Mouse (Mus musculus) adipocyte (in vitro differentiated cells): ENCODE results near the gene Car6.
A peak's percentile ranks its signal among the peaks of the same experiment; 100 is the strongest.

Experiments
- DNase-seq: peaks from one replicate; pipeline ENCODE4 v3.0.0-alpha.2; 2016; ENCODE audit warnings: low spot score

Gene Car6

DNA sequence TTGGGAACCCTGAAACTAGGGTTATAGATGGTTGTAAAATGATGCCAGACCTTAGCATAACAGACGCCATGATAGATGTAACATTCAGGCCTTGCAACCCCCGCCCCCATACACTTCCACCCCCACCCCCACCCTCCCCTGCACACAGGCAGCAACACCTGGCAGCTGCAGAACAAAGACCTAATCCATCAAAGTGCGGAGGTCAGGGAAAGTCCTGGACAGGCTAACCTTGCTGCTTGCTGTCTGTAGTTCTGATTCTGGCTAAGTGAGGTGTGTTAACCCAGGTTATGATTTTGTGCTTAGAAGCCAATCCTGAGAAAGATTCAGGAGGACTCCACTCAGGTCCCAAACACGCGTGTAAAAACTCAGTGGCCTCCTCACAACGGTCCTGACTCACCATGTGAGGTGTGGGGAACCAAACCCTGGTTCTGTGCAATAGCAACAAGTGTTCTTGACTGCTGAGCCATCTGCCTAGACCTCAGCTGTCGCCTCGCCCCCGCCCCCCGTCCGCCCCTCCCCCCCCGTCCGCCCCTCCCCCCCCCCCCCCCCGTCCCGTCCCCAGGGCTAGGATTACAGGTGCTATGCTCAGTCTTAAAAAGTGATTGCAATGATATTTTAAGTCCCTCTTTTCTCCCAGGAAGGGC is 28.7 kb upstream of the Car6 start:
- no peak for DNase-seq

DNA sequence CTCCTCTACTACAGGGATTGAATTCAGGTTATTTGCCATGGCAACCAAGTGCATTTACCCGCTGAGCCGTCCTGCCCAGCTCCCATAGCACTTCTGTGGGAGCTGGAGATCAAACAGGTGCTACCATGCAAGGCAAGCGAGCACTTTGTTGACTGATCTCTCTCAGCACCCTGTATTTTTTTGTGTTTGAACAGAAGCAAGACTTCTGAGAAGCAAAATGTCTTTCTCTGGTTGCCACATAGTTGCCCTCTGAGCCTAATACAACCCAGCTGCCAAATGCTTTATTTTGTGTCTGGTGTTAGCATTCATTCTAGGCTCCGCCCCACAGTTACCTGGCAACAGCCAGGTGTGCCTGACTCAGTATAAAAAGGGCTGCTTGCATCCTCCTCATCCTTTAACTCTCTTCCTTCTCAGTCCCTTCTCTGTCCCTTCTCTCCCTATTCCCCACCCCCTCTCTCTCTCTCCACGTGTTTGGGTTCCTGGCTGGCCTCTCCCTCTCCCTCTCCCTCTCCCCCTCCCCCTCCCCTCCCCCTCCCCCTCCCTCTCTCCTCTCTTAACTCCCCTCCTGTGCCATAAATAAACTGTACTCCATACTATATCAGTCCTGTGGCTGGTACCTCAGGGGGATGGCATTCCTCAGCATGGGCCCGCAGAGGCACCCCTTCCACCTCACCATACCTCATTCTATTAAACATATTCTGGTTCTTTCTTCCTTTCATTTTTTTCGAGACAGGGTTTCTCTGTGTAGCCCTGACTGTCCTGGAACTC is 27.6 kb upstream of the Car6 start:
- no peak for DNase-seq

DNA sequence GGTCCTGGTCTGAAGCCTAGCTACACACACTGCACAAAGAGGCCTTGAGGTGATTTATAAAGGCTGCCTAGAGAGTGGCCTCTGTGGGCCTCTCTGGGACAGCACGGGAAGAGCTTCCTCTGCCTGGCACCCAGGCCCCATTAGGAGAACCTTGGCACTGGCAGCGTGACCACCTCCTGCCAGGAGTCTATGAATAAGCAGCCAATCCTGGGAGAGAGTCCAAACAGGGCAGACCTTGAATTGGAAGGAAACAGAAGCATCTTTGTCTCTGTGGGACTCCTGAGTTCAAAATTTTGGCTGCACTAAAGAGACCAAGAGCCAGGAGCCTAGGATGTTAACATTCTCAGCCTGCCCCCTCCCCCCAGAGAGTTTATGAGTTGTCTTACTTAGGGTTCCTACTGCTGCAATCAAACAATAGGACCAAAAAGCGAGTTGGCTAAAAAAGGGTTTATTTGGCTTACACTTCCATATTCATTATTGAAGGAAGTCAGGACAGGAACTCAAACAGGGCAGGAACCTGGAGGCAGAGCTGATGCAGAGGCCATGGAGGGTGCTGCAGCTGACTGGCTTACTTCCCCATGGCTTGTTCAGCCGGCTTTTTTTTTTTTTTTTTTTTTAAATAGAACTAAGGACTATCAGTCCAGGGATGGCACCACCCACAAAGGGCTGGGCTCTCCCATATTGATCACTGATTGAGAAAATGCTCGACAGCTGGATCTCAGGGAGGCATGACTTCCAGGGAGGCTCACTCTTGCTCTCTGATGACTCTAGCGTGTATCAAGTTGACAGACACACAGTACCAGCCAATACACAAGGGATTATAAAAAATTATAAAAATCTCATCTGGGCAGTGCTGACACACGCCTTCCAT is 25.9 kb upstream of the Car6 start:
- peak; percentile 64 for DNase-seq

DNA sequence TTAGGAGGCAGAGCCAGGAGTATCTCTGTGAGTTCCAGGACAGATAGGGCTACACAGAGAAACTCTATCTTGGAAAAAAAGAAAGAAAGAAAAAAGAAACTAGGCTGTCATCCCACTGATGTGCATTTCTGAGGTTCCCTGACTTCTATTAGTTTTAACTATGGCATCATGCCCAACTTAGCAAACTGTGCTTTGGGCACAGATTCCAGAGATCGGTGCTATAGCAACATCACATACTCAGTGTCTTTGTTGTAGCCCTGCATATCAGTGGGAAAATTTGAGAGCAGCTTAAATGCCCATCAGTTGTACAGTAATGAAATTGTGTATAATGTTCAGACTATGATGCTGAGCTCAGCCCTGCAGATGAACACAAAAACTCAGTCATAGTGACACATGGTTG is 24.6 kb upstream of the Car6 start:
- DNase-seq: no peak

DNA sequence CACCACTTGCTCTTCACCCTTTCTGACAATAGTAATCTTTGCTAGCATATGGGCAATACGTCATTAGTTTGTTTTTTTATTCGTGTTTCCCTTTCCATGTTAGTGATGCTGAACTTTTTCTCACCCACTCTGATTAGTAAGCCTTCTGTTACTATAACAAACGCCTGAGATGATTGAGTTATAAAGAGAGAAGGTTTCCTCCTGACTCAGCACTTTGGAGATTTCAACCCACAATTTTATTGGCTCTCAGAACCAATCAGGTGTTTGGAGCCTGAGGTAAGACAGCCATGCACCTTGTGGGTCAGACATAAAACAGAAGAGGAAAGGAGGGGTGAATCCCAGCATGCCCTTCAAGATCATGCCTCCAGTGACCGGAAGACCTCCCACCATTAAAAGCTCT is 22.7 kb upstream of the Car6 start:
- no peak for DNase-seq

DNA sequence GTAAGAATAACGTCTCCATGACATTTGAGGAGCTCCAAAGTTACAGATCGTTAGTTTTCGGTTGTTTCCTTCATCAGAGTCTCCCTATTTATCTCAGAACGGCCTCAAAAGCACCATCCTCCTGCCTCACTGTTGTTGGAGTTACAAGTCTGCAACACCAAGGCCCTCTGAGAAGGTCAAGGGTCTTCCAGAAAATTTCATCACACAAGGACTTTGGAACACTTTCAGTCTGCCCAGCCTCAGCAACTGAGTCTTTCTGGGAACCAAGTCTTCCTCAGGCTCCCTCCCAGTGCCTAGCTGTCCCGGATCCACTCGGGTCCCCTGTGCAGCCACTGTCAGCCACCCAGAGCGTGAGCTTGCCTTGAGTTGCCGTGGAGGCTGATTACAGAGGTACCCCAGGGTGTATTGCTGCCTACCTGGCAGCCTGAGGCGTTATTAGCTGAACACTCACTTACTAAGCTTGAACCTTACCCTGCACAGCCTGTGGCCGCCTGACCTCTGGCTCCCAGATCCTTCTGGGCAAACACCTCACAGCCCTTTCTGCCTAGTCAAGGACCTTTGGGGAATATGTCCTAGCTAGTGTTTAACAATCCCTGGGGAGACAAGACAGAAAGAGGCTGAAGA is 20.0 kb upstream of the Car6 start:
- peak; percentile 20 for DNase-seq

DNA sequence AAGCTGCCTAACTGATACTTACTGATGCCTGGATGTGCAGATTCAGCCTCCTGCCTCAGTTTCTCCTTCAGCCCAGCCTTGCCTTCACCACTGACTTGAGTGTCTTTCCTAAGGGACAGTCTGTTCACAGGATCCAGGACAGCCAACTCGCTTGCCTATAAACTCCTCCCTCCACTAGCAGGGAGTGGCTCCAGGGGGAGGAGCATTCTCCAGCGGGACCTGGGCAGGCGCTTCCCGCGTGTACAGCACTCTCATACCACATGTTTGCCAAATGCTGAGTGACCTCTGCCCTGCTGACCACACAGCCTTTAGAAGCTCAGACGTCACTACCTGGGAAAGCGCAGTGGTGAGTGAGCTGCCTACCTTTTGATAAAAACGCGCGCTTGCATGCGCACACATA is 19.5 kb upstream of the Car6 start:
- no peak for DNase-seq

DNA sequence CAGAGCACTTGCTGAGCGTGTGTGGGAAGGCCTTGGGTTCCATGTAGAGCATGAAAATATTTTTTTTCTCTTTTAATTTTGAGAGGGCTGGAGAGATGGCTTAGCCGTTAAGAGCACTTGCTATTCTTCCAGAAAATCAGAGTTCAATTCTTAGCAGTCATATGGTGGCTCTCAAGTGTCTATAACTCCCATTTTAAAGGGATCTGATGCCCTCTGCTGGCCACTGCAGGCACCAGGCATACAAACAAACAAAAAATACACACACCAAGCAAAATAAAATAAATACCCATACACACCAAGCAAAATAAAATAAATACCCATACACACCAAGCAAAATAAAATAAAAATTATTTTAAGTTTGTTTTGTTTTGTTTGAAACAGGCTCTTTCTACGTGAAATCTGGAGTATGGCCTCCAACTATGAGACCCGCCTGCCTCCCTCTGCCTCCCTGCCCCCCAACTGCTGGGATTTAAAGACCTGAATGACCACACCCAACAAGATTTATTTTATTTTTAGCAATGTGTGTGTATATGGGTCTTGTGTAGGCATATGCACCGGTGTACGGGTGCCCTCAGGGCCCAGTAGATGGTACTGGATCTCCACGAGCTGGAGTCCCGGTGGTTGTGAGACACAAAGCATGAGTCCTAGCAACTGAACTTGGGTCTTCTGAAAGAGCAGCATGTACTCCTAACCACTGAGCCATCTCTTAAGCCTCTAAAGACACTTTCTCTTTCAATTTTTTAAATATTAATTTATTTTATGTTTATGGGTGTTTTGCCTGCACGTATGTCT is 18.6 kb upstream of the Car6 start:
- peak; percentile 67 for DNase-seq

DNA sequence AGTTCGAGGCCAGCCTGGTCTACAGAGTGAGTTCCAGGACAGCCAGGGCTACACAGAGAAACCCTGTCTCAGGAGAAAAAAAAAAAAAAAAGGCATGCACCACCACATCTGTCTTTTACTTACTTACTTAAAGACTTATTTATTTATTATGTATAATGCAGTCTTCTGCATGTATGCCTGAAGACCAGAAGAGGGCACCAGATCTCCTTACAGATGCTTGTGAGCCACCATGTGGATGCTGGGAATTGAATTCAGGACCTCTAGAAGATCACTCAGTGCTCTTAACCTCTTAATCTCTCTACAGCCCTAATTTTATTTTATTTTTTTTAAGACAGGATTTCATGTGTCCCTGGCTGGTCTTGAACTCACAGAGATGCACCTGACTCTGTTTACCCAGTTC is 16.8 kb upstream of the Car6 start:
- no peak for DNase-seq

DNA sequence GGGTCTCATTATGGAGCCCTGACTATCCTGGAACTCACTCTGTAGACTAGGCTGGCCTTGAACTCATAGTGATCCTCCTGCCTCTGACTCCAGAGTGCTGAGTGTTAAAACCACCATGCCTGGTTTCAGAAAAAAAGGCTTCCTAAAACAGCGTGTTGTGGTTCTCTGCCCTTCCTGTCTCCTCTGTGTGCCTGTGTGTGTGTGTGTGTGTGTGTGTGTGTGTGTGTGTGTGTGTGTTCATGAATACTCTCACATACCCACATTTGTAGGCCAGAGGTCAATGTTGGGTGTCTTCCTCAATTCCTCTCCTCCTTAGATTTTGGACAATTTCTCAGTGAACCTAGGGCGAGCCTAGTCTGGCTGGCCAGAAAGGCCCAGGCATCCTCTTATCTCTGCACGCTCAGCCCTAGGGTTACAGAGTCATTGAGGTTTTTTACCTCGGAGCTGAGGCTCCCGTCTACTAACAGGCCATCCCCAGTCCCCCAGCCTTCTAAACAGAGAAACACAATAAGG is 16.0 kb upstream of the Car6 start:
- DNase-seq: no peak

DNA sequence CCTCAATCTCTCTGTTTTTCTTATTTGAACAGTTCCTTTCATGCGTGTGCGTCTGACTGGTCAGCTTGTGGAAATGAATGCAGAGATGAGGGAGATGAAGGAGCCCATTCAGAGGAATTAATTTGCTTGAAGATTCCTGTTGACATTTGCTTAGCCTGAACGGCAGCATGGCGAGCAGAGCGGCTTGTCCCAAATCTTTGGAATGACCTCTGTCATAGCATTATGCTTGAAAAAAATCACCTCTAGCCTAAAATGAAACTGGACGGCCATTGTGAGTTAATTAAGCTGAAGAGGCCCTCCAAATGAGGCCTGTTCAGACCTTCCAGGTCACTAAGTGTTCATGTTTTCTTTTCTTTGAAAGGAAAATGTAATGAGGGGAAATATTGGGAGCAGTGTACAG is 15.3 kb upstream of the Car6 start:
- no peak for DNase-seq

DNA sequence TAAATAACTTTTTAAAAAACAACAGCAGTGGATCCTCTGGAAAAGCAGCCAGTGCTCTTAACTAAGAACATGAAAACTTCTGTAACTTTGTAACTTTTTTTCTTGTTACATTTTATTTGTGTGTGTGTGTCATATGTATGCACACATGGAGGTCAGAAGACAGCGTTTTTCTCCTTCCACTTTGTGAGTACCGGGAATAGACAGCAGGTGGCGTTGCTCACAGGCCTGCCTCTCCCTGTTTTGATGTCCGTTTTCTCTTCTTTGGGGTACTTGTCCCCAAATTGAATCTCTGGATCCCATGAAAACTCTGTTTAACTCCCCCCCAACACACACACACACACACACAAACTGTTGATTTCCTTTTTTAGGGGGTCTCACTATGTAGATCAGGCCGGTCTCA is 12.8 kb upstream of the Car6 start:
- DNase-seq: no peak

DNA sequence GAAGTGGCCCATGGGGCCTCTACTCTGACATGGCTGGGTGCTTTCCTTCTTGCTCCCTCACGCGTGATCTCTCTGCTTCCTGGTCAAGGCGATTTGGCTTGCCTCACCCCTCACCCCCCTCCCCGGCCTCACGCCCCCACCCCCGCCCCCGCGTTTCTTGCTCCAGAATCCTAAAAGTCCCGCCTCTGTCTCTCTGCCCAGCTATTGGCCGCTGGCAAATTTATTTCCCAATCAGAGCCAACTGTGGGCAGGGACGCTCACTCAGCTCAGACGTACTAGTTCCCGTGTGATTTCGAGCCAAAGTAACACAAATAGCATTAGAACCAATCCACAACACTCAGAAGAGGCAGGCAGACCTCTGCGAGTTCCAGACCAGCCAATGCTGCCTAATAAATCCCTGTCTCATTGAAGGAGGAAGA is 11.4 kb upstream of the Car6 start:
- peak; percentile 22 for DNase-seq

DNA sequence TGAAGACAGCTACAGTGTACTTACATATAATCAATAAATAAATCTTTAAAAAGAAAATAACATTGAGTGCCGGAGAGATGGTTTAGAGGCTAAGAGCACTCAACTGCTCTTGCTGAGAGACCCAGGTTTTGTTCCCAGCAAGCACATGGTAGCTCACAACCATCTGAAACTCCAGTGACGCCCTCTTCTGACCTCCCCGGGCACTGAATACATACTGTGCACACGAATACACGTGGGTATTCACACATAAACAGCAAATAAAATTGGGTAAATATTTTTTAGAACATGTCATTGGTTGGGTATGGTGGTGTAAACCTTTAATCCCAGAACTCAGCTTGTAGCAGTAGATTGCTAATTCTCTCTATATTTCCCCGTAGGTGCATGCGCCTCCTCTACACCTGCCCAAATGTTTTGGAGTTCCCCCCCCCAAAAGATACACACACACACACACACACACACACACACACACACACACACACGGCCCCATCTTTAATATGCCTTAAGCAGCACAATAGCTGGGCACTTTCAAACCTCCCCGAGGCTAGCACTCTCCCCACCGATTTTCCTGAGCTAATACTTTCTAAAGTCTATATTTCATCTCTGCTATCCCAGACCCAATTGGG is 10.9 kb upstream of the Car6 start:
- no peak for DNase-seq

DNA sequence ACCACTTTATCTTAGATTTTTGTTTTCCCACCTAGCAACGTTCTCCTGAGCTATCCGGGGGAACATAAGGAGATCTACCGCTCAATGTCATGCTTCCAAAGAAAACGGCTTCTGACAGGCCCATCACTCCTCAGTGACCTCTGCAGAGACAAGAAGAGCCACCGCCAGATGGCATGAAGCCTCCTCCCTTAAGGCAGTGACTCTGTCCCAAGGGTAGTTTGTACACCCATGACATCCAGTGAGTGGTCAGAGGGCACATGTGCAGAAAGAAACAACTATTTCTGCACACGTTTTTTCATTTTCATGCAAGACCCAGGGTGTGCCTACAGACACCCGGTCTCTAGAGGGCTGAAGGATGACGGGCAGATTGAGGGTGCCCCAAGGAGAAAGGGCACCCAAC is 9.2 kb upstream of the Car6 start:
- no peak for DNase-seq

DNA sequence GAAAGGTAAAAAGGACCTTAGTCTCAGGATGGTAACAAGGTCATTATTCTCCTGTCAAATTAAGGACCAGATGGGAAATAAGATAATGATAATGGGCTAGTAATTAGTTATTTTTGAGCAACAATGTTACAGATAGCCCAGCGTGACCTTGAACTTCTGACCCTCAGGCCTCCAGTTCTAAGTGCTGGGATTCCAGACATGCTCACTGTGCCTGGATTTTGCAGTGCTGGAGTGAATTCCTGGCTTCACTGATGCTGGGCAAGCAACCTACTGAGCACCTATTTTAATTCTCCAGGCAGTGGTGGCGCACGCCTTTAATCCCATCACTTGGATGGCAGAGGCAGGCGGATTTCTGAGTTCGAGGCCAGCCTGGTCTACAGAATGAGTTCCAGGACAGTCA is 8.6 kb upstream of the Car6 start:
- no peak for DNase-seq

DNA sequence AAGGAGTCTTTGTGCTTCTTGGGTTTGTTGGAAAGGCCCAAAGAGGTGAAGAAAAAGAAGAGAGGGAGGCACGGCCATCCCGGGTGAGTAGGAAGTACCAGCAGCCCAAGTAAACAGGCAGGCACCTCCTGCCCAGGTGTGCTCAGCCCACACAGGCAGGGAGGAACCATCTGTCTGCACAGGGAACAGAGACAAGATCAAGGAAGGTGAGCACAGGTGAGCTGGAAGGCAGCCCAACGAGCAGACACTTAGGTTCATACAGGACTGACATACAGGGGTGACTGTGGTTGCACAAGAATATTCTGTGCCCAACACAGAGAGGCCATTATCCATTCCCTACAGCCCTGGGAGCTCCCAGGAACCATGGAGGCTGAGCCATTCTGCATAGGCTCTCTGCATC is 3.7 kb upstream of the Car6 start:
- no peak for DNase-seq

DNA sequence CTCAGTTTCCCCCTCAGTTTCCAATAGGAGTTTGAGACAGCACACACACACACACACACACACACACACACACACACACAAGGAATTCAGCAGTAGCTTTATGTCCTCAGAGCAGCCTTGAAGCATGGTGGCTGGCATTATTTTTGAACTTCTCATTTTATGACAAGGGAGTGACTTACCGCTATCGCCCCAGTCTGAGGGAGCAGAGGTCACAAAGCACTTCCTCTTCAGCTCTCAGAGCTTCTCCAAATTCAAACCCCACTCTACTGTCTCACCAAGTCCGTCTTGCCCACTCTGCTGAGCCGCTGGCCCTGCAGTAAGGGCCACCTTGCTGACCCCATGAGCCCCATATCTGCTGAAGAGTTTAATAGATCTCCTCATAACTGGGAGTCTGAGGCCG is 1.6 kb upstream of the Car6 start:
- no peak for DNase-seq

DNA sequence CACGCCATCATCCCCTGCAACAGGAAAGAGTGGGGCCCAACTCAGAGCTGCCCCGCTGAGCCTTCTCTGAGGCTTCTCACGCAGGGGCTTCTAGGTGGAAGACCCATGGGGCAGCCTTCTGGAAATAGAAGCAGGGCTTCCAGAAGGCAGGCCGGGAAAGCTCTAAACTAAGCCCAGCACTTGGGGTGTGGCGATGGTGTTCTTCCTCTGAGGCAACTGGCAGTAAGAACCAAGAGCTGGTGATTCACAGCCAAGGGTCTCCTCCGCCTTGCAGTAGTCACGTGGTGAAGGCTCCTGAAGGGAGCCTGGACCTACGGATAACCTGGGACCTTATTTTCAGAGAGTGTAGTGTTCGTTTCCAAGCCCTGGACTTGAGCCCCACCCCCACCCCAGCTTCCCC is 2.9 kb downstream of the Car6 start:
- no peak for DNase-seq

DNA sequence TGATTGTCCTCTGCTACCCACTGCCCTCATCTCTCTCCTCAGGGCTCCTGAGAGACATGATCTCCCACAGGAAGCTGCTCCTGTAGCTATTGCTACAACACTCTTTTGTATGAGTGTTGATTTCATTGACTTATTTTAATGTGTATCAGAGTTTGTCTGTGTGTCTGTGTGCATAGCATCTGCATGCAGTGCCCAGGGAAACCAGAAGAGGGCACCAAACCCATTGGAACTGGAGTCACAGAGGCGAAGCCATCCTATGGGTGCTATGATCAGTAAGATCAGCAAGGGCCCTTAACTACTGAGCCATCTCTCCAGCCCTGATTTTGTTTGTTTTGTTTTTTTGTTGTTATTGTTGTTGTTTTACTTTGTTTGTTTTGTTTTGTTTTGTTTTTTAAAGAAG is 7.2 kb downstream of the Car6 start:
- peak; percentile 31 for DNase-seq

DNA sequence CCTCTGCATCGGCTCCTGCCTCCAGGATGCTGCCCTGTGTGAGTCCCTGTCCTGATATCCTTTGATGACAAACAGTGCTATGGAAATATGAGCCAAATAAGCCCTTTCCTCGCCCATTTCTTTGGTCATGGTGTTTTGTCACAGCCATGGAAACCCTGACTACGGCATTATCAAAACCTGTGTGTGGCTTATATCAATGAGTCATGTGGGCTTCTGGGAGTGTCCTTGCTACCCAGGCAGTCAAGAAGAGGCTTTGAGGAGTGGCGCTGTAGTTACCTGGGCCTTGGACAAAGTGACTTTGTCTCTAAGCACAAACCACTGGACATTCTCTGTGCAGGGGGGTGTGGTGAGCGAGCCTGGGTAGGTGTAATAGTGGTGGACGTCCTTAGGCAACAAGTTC is 8.9 kb downstream of the Car6 start:
- no peak for DNase-seq
